Mouse (Mus musculus): ENCODE measurements around the gene Fam168b. TPM values are rescaled to one million over a fixed set of nuclear protein-coding genes. Genes with fewer than 3 reads are reported as not detected.

Fam168b gene
- total RNA-seq, 2 experiments from 2014 or later, result 203 to 226 TPM

GRCm38 (mm10) chr1:34819225-34819910 lies 23.5 kb downstream of the Fam168b start:
- DNase-seq (ENCODE audit: low spot score in 2 of 2), result no peak

GRCm38 (mm10) chr1:34815843-34816242 lies 27.0 kb downstream of the Fam168b start:
- DNase-seq (ENCODE audit: low spot score in 2 of 2), result no peak

GRCm38 (mm10) chr1:34812407-34813247 lies 30.2 kb downstream of the Fam168b start:
- DNase-seq (ENCODE audit: low spot score in 2 of 2), result no peak

GRCm38 (mm10) chr1:34811581-34811980 lies 31.3 kb downstream of the Fam168b start:
- DNase-seq (ENCODE audit: low spot score in 2 of 2), result no peak

GRCm38 (mm10) chr1:34811035-34811434 lies 31.8 kb downstream of the Fam168b start:
- no peak for DNase-seq (ENCODE audit: low spot score in 2 of 2)

- DNase-seq (ENCODE audit: low spot score in 2 of 2), result no peak
These were observed 32.6 kb downstream of the Fam168b start for GRCm38 (mm10) chr1:34810293-34810692.

GRCm38 (mm10) chr1:34808445-34808844 lies 34.4 kb downstream of the Fam168b start:
- no peak for DNase-seq (ENCODE audit: low spot score in 2 of 2)

- peak in 1 of 2 experiments; percentile 31 for DNase-seq (ENCODE audit: low spot score in 2 of 2)
These were observed 36.8 kb downstream of the Fam168b start for GRCm38 (mm10) chr1:34805931-34806520.

GRCm38 (mm10) chr1:34804863-34805262 lies 38.0 kb downstream of the Fam168b start:
- no peak for DNase-seq (ENCODE audit: low spot score in 2 of 2)

- DNase-seq (ENCODE audit: low spot score in 2 of 2), result no peak
These were observed 40.6 kb downstream of the Fam168b start for GRCm38 (mm10) chr1:34802290-34802642.

- peak; percentile 62 to 75 for DNase-seq (ENCODE audit: low spot score in 2 of 2)
These were observed 41.1 kb downstream of the Fam168b start for GRCm38 (mm10) chr1:34801616-34802289.

GRCm38 (mm10) chr1:34799140-34799539 lies 43.7 kb downstream of the Fam168b start:
- no peak for DNase-seq (ENCODE audit: low spot score in 2 of 2)

GRCm38 (mm10) chr1:34793304-34794300 lies 49.3 kb downstream of the Fam168b start:
- DNase-seq (ENCODE audit: low spot score in 2 of 2), result no peak

- no peak for DNase-seq (ENCODE audit: low spot score in 2 of 2)
These were observed 59.2 kb downstream of the Fam168b start for GRCm38 (mm10) chr1:34783538-34784161.

- DNase-seq (ENCODE audit: low spot score in 2 of 2), result no peak
These were observed 67.0 kb downstream of the Fam168b start for GRCm38 (mm10) chr1:34775870-34776269.

GRCm38 (mm10) chr1:34768875-34769274 lies 74.0 kb downstream of the Fam168b start:
- DNase-seq (ENCODE audit: low spot score in 2 of 2), result peak; percentile 24 to 30

GRCm38 (mm10) chr1:34767851-34768250 lies 75.0 kb downstream of the Fam168b start:
- DNase-seq (ENCODE audit: low spot score in 2 of 2), result no peak

- no peak for DNase-seq (ENCODE audit: low spot score in 2 of 2)
These were observed 76.0 kb downstream of the Fam168b start for GRCm38 (mm10) chr1:34766899-34767298.

Measured in layer of hippocampus, postnatal 10 days (tissue).